Mouse (Mus musculus): ENCODE results near the gene Birc5.

Birc5 gene

DNA sequence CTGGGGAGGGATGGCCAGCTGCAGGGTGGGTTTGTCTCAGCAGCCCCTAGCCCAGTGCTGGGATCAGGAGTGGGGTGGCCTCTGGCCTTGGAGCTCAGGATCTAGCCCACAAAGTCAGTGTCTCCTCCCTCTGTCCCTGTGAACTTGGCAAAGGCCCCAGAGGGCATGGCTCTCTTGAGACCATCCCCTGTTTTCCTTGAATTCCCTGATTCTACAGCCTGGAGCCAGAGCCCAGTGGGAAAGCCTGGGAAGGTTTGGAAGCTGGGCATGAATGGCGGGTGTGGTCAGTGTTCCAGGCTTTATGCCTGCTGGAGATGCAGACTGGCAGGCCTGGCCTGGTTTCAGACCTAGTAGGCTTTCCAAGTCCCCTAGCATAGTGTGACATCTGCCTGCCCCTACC, 33.2 kb downstream of the Birc5 start:
- no peak for DNase-seq (ENCODE audit: low read depth, low spot score)

DNA sequence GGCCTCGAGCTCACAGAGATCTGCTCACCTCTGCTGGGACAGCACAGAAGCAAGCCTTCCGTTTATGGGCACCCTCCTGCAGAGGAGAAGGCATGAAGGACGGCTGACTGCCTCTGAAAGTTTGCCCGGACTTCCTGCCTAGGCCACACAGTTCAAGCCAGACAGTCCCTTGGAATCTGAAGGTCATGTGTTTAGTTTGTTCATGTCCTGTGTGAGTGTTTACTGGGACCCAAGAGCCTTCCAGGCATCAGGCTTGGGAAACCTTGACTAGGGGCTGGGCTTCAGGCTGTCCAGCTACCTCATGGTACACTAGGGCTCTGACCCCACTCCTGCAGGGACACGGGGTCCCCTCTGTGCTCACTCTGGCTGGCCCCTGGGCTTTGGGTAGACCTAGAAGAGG, 36.9 kb downstream of the Birc5 start:
- DNase-seq (ENCODE audit: low read depth, low spot score) = no peak

DNA sequence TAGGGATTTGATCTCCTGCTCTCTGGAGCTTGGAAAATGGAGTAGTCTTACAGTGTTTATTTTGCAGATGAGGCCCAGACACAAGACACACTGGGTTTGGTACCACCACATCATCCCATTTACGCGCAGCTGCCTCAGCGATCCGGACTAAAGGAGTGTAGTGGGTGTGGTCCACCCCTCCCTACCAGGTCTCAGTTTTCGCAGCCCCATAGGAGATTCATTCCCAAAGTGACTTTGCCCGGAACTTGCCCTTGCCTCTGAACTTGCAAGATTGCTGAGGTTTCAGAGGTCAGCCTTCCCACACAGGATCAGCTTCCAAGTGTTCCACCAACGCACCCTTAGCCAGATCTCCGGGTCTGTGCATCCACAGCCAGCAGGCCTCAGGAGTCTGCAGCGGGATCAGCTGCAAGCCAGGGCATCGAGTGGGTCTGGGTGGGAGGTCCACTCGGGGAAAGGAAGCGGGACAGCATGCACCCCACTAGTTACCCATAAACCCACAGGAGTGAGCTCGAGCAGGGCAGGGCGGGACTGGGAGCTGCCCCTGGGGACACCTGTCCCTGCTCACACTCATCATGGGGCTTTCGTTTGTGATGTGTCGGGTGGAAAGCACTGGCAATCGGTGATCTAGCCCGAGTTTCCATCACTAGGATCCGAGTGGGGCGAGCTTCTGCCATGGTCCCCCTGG, 39.3 kb downstream of the Birc5 start:
- DNase-seq (ENCODE audit: low read depth, low spot score) = no peak

DNA sequence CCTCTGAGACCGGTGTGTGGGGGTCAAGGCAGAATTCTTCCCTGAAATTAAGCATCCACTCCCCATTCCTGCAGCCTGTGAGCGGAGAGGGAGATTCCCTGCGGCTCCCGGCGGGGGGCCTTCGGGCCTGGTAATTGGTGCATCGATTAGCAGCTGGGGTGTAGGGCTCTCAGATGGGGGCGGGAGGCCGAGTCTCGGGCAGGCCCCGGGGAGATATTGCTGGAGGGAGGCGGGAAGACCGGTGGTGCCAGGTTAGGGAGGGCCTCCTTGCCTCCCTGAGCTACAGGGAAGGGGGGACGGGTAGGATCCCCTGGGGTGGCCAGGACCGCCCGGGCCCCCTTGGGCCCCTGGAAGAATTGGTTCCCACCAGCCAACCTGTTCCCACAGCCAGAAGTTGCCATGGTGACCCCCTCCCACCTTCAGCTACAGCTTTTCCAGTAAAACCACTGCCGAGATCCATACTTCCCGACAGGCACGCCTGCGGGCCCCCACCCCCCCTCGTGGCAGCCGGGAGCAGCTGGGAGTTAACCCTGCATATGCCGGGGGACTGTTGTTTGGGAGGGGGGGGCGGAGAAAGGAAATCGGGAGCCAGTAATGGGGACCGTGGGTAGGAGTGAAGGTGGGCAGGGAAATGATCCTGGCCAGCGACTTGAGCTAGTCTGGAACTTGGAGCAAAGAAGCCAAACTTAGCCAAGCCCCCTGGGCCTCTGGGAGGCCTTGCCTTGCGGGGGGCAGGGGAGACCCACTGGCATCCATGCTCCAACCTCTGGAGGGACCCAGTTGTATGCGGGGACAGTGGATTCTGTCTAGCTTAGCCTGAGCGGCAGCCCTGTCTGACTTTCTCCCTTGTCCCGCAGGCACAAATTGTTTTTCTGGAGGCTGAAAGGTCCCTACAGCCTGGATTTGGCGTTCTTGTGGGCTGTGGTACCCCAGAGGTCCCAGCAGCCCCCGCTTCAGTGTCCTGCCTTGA, 40.1 kb downstream of the Birc5 start:
- no peak for DNase-seq (ENCODE audit: low read depth, low spot score)

DNA sequence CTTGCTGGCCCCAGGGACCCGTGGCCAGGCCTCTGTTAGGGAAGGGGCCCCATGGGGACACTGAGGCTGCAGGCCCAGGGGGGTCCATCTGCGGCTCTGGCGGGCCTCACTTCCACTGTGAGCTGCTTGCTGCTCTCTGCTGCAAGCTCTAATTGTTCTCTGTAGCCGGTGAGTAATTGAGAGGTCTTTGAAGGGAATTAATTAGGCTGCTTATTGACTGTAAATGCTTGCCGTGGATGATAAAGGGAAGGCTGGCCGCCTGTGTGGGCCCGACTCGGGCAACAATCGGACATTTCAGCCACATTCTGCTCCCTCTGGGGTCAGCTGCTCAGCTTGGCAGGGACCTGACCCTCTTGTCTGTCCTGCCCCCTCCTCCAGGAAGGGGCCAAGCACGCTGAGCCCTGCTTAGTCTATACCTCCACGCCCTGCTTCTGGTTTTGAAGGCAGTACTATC, 40.9 kb downstream of the Birc5 start:
- DNase-seq (ENCODE audit: low read depth, low spot score) = no peak

DNA sequence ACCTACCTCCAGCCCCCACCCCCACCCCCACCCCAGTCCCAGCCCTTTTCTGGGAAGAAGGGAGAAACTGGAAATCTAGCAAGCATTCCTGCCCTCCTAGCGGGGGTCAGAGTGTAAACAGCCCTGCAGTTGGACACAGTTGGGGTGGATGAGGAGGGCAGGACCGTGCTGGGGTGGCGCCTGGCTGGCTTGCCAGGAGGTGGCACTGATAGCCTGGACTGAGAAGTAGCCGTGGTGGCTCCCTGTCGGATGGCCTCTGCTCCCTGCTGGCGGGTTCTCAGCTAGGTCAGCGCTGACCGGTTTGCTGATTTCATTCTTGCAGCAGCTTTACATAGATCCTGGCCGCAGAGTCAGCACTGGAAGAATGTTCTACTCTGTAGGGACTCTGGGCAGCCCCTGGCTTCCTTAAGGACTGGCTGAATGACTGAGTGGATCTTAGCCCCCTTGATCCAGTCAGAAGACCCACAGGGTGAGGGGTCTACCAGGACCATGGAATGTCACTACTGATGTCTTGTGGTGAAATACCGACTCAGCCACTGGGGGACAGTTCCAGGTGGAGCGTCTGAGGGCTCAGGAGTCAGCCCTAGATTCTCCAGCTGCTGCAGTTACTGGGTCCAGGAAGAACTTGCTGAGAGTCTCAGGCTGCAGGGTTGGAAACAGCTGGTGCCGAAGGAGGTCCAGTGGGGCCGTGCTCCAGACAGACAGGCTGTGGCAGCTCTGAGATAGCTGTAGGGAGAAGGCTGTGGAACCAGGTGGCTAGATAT, 41.6 kb downstream of the Birc5 start:
- no peak for DNase-seq (ENCODE audit: low read depth, low spot score)

DNA sequence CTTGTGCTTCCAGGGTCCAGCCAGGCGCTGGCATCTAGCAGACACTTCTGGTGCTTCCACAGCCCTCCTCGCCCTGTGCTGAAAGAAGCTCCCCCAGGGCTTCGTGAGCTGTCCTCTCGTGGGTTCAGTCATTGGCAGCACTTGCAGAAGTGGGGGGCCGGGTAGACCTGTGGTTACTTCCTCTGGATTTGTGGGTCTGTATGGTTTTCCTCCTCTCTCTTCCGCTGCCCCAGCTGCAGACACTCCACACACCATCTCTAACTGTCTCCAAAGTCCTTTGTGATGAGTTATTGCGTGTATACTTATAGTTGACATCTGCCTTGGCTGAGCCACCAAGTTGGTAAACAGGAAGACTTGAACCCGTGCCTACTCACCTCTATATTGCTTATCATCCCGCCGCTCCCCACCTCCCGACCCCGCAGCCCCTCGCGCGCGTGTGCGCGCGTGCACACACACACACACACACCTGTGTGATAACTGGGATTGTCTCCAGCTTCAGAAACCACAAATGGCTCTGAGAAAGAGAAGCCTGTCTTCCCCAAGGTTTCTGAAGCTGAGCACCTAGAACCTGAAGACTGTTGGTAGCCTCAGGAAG, 42.6 kb downstream of the Birc5 start:
- DNase-seq (ENCODE audit: low read depth, low spot score) = no peak

DNA sequence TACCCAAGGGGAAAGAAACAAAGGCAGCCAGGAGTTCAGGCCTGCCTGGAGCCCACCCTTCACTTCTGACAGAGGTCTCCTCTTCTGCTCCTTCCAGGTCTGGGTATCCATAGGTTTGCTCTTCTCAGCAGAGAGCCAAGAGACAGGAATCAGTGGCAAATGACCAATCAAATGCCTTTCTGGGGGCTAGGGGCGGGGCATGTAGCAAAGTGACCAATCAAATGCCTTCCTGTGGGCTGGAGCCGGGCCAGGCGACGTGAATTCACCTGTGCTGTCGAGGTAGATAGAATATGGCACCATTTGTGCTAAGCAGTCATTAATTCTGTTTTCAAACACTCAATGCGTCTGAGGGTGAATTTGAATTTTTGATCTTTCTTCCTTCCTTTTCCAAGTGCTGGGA, 43.1 kb downstream of the Birc5 start:
- no peak for DNase-seq (ENCODE audit: low read depth, low spot score)

DNA sequence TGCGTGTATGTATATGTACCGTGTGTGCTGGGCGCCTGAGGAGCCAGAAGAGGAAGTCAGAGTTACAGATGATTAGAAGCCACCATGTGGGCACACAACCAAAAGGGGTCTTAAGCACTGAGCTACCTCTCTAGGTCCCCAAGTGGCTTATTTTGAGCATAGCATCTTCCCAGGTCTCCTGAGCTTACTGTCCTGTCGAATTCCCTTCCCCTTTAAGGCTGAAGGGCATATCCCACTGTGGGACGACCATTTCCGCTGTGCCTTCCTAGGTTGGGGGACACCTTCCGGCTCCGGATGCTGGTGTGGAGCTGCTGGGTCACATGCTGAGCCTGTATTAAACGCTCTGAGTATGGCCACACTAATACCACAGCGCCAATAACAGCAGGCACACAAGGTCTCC, 45.6 kb downstream of the Birc5 start:
- DNase-seq (ENCODE audit: low read depth, low spot score) = no peak

DNA sequence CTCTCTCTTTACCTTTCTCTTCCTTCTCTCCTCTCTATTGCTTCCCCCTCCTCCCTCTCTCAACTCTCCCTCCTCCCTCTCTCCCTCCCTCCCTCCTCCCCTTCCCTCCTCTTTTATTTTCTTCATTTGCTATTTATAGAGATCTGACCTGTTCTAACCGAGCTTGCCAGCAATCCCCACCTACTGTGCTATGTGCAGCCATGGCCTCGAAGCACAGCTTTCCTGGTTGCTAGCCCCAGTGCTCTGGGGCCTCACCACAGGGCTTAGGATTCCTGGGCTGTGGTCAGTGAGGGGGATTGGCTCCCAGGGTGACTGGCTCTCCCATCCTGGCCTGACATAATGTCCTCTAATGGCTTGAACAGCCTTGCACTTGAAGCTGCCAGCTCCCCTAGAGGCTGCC, 47.5 kb downstream of the Birc5 start:
- no peak for DNase-seq (ENCODE audit: low read depth, low spot score)

GRCm38 (mm10) chr11:117902282-117902681, 53.2 kb downstream of the Birc5 start:
- no peak for DNase-seq (ENCODE audit: low read depth, low spot score)

DNA sequence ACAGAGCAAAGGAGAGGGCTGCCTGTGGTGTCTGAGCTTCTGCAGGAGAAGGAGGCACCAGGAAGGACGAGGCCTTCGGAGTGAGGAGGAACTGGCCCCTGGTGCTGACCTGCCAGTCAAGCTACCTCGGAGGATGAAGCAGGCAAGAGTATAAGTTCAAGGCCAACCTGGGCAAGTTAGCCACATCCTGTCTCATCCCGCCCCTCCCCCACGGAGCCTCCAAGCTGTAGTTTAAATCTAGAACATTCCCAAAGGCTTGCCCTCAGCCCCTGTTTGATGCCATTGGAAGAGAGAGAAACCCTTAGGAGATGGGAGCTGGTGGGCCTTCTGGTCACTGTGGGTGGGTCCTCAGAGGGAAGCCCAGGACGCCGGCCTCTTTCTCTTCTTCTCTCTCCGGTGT, 55.4 kb downstream of the Birc5 start:
- no peak for DNase-seq (ENCODE audit: low read depth, low spot score)

Data from embryo, embryonic 11.5 days (tissue).